ENCODE assay signal across 8 mouse cellular contexts in genomic region chr11:86544639-86545299, GRCm38 (mm10). TPM values are rescaled to one million over a fixed set of nuclear protein-coding genes. Genes with fewer than 3 reads are reported as not detected.
DNase-seq lines count a peak whose midpoint lies in the region; ATAC-seq and TF ChIP-seq lines count a peak whose summit lies in the region.

Gene Rps6kb1 (minus strand): TSS chr11:86544805.
Gene Tubd1 (plus strand): TSS chr11:86544991.

- peak within 1 kb of the TSS; percentile 90 for H3K4me3 ChIP-seq in E14TG2a.4 (replicated peaks; ENCODE audit: low read length)
- H3K4me3 ChIP-seq in forebrain, embryonic 12.5 days (replicated peaks) = peak within 1 kb of the TSS; percentile 99
- H3K4me3 ChIP-seq in heart, postnatal 0 days (ENCODE audit: low read depth, low read length) = peak within 1 kb of the TSS; percentile 81
- H3K4me3 ChIP-seq in liver, embryonic 16.5 days (ENCODE audit: low read depth, low read length) = peak within 1 kb of the TSS; percentile 95
- H3K4me3 ChIP-seq in neural tube, embryonic 13.5 days = peak within 1 kb of the TSS; percentile 97
- H3K4me3 ChIP-seq in testis, adult 2 months (ENCODE audit: control insufficient read depth, low read depth, low read length) = peak within 1 kb of the TSS; percentile 92

- H3K27me3 ChIP-seq in E14TG2a.4 (ENCODE audit: insufficient read depth, low read length) = no peaks in the 10 kb centered on the region
- H3K27me3 ChIP-seq in forebrain, embryonic 12.5 days = no peaks in the 10 kb centered on the region
- no peaks in the 10 kb centered on the region for H3K27me3 ChIP-seq in heart, postnatal 0 days (ENCODE audit: control insufficient read depth, insufficient read depth, low read length)
- no peaks in the 10 kb centered on the region for H3K27me3 ChIP-seq in liver, embryonic 16.5 days (ENCODE audit: control insufficient read depth, insufficient read depth, low read depth, low read length)
- no peaks in the 10 kb centered on the region for H3K27me3 ChIP-seq in neural tube, embryonic 13.5 days
- H3K27me3 ChIP-seq in testis, adult 2 months (ENCODE audit: control insufficient read depth, insufficient read depth, low read length) = no peaks in the 10 kb centered on the region

- TF ChIP-seq POLR2A in testis, adult 2 months (IDR thresholded peaks at IDR 0.05; ENCODE audit: control insufficient read depth, low read depth, low read length) = peak; percentile 96

- peaks cover 23% of the 10 kb centered on the region for H3K36me3 ChIP-seq in E14TG2a.4 (ENCODE audit: insufficient read depth, low read length)
- H3K36me3 ChIP-seq in forebrain, embryonic 12.5 days (replicated peaks) = no peaks in the 10 kb centered on the region
- peaks cover 14% of the 10 kb centered on the region for H3K36me3 ChIP-seq in heart, postnatal 0 days (replicated peaks; ENCODE audit: control insufficient read depth, insufficient read depth, low read length)
- H3K36me3 ChIP-seq in liver, embryonic 16.5 days (ENCODE audit: control insufficient read depth, insufficient read depth) = no peaks in the 10 kb centered on the region
- peaks cover 6% of the 10 kb centered on the region; the same call in 1 of the 2 replicates for H3K36me3 ChIP-seq in neural tube, embryonic 13.5 days
- no peaks in the 10 kb centered on the region; the same call in 1 of the 2 replicates for H3K36me3 ChIP-seq in testis, adult 2 months (ENCODE audit: control insufficient read depth, insufficient read depth, low read length)

- no peaks in the 10 kb centered on the region for H3K9me3 ChIP-seq in E14TG2a.4 (ENCODE audit: low read length)
- H3K9me3 ChIP-seq in forebrain, embryonic 12.5 days = no peaks in the 10 kb centered on the region
- no peaks in the 10 kb centered on the region for H3K9me3 ChIP-seq in heart, postnatal 0 days (replicated peaks; ENCODE audit: control insufficient read depth, low read length)
- H3K9me3 ChIP-seq in liver, embryonic 16.5 days (replicated peaks; ENCODE audit: control insufficient read depth, low read length) = no peaks in the 10 kb centered on the region
- no peaks in the 10 kb centered on the region for H3K9me3 ChIP-seq in neural tube, embryonic 13.5 days

- DNase-seq in c-Kit-positive CD71-positive TER-119-positive erythroid progenitor cells, embryonic 14.5 days (ENCODE audit: low spot score) = peak; percentile 100
- peak; percentile 100 for DNase-seq in heart, postnatal 0 days (ENCODE audit: low spot score)
- peak; percentile 100 for DNase-seq in kidney, postnatal 4 days

- ATAC-seq in forebrain, embryonic 12.5 days (ENCODE audit: low FRiP score) = peak; percentile 97
- peak; percentile 97 for ATAC-seq in heart, postnatal 0 days (ENCODE audit: insufficient read depth, low read depth)
- peak; percentile 97 for ATAC-seq in liver, embryonic 16.5 days (ENCODE audit: low read depth)
- peak; percentile 99 for ATAC-seq in neural tube, embryonic 13.5 days (ENCODE audit: low read depth)

- H3K9ac ChIP-seq in forebrain, embryonic 12.5 days = peak within 1 kb of the TSS; percentile 98
- peak within 1 kb of the TSS; percentile 96 for H3K9ac ChIP-seq in heart, postnatal 0 days (replicated peaks; ENCODE audit: low read depth, low read length)
- peak within 1 kb of the TSS; percentile 98 for H3K9ac ChIP-seq in liver, embryonic 16.5 days (ENCODE audit: low read depth, low read length)
- peak within 1 kb of the TSS; percentile 97 for H3K9ac ChIP-seq in neural tube, embryonic 13.5 days

- under 1% methylated on average over 43 of the region's 43 CpGs for WGBS in forebrain, embryonic 12.5 days
- 0% methylated on average over 43 of the region's 43 CpGs for WGBS in heart, postnatal 0 days
- under 1% methylated on average over 43 of the region's 43 CpGs for WGBS in liver, embryonic 16.5 days (ENCODE audit: insufficient replicate concordance)
- whole genome bisulfite sequencing in neural tube, embryonic 13.5 days = under 1% methylated on average over 43 of the region's 43 CpGs

- peak within 1 kb of the TSS; percentile 83 for H3K4me2 ChIP-seq in forebrain, embryonic 12.5 days
- H3K4me2 ChIP-seq in heart, postnatal 0 days (ENCODE audit: low read depth, low read length) = peak within 1 kb of the TSS; percentile 76
- H3K4me2 ChIP-seq in liver, embryonic 16.5 days (ENCODE audit: low read depth, low read length) = peak within 1 kb of the TSS; percentile 71
- peak within 1 kb of the TSS; percentile 87 for H3K4me2 ChIP-seq in neural tube, embryonic 13.5 days

- no peak for TF ChIP-seq EP300 in heart, postnatal 0 days (IDR thresholded peaks at IDR 0.05; ENCODE audit: low read depth)

- no peak for TF ChIP-seq CTCF in E14TG2a.4 (conservative IDR thresholded peaks at IDR 0.05; ENCODE audit: low read length)
- TF ChIP-seq CTCF in heart, postnatal 0 days (IDR thresholded peaks at IDR 0.05; ENCODE audit: low read depth) = no peak
- no peak for TF ChIP-seq CTCF in testis, adult 2 months (IDR thresholded peaks at IDR 0.05; ENCODE audit: control insufficient read depth, insufficient read depth, insufficient replicate concordance, low read depth, low read length)

- H3K27ac ChIP-seq in forebrain, embryonic 12.5 days = peak within 1 kb of the TSS; percentile 86
- peak within 1 kb of the TSS; percentile 80 for H3K27ac ChIP-seq in heart, postnatal 0 days (ENCODE audit: low read depth)
- peak within 1 kb of the TSS; percentile 92 for H3K27ac ChIP-seq in liver, embryonic 16.5 days (ENCODE audit: low read length)
- H3K27ac ChIP-seq in neural tube, embryonic 13.5 days (replicated peaks) = peak within 1 kb of the TSS; percentile 89
- H3K27ac ChIP-seq in testis, adult 2 months (ENCODE audit: control insufficient read depth, insufficient read depth, low read depth, low read length) = peak within 1 kb of the TSS; percentile 87

- H3K4me1 ChIP-seq in E14TG2a.4 (replicated peaks; ENCODE audit: low read depth, low read length) = peaks cover 38% of the 10 kb centered on the region
- peaks cover 20% of the 10 kb centered on the region for H3K4me1 ChIP-seq in forebrain, embryonic 12.5 days
- H3K4me1 ChIP-seq in heart, postnatal 0 days (ENCODE audit: control insufficient read depth, insufficient read depth) = peaks cover 21% of the 10 kb centered on the region
- peaks cover 21% of the 10 kb centered on the region for H3K4me1 ChIP-seq in liver, embryonic 16.5 days (ENCODE audit: control insufficient read depth, low read depth, low read length)
- H3K4me1 ChIP-seq in neural tube, embryonic 13.5 days (replicated peaks) = peaks cover 29% of the 10 kb centered on the region
- peaks cover 7% of the 10 kb centered on the region for H3K4me1 ChIP-seq in testis, adult 2 months (ENCODE audit: control insufficient read depth, insufficient read depth, low read length)

RNA-seq across cellular contexts. Expression of gene Rps6kb1, which starts in this region (rescaled TPM):
- 65.2 and 69.9 TPM in 2 replicates for polyA plus RNA-seq in forebrain, embryonic 12.5 days (2016; fragmentation: Nextera tagmentation; extraction: Ambion mirVana)
- 10.5 and 13.2 TPM in 2 replicates for total RNA-seq in heart, postnatal 0 days (2014; rRNA removed; ENCODE audit: low replicate concordance)
- 32.7 and 37.1 TPM in 2 replicates for polyA plus RNA-seq in heart, postnatal 0 days (2015; fragmentation: Nextera tagmentation; extraction: Ambion mirVana)
- 21.1 and 22.0 TPM in 2 replicates for polyA plus RNA-seq in liver, embryonic 16.5 days (2015; fragmentation: Nextera tagmentation; extraction: Ambion mirVana)
- 54.8 and 62.7 TPM in 2 replicates for polyA plus RNA-seq in neural tube, embryonic 13.5 days (2015; fragmentation: Nextera tagmentation; extraction: Ambion mirVana)
- 4.1 and 4.4 TPM in 2 replicates for polyA plus RNA-seq in testis, adult 2 months (2012; rRNA removed)

RNA-seq across cellular contexts. Expression of gene Tubd1, which starts in this region (rescaled TPM):
- polyA plus RNA-seq in forebrain, embryonic 12.5 days (2016; fragmentation: Nextera tagmentation; extraction: Ambion mirVana) = 10.7 and 11.0 TPM in 2 replicates
- 2.5 and 16.6 TPM in 2 replicates for total RNA-seq in heart, postnatal 0 days (2014; rRNA removed; ENCODE audit: low replicate concordance)
- polyA plus RNA-seq in heart, postnatal 0 days (2015; fragmentation: Nextera tagmentation; extraction: Ambion mirVana) = 8.0 and 10.6 TPM in 2 replicates
- polyA plus RNA-seq in liver, embryonic 16.5 days (2015; fragmentation: Nextera tagmentation; extraction: Ambion mirVana) = 8.8 TPM in 2 replicates
- 7.8 and 8.6 TPM in 2 replicates for polyA plus RNA-seq in neural tube, embryonic 13.5 days (2015; fragmentation: Nextera tagmentation; extraction: Ambion mirVana)
- polyA plus RNA-seq in testis, adult 2 months (2012; rRNA removed) = 15.5 and 18.3 TPM in 2 replicates

Comparison
In these comparisons a context has a peak if more than half of its experiments do, and no peak if none do; other contexts are left out.
1. Peak in every context shown above with its lines: DNase-seq, ATAC-seq, H3K4me3 ChIP-seq and H3K27ac ChIP-seq.